Mouse (Mus musculus) midbrain, embryonic 15.5 days (tissue): ENCODE measurements around the gene Galnt2. TPM values are rescaled to one million over a fixed set of nuclear protein-coding genes. Genes with fewer than 3 reads are reported as not detected.

Experiments used
- ATAC-seq: fragments of 200-750 bp; cut with Nextera tagmentation; replicated peaks from 2 replicates; pipeline ENCODE4 v1.8.0; 2017; ENCODE audit warnings: moderate TSS enrichment
- H3K27ac ChIP-seq: fragments of 300-500 bp; sonication (generic); 2 replicates; pipeline ENCODE4 v1.5.1; 2015; ENCODE audit warnings: mild to moderate bottlenecking, inconsistent platforms
- H3K27me3 ChIP-seq: fragments of 300-500 bp; sonication (generic); replicated peaks from 2 replicates; pipeline ENCODE4 v1.6.1; 2015; ENCODE audit warnings: inconsistent platforms
- H3K36me3 ChIP-seq: fragments of 300-500 bp; sonication (generic); replicated peaks from 2 replicates; pipeline ENCODE4 v1.6.1; 2015; ENCODE audit warnings: inconsistent platforms
- H3K4me1 ChIP-seq: fragments of 300-500 bp; sonication (generic); 2 replicates; pipeline ENCODE4 v1.6.1; 2015; ENCODE audit warnings: inconsistent platforms
- H3K4me2 ChIP-seq: fragments of 300-500 bp; sonication (generic); 2 replicates; pipeline ENCODE4 v1.6.1; 2015; ENCODE audit warnings: inconsistent platforms, mild to moderate bottlenecking, moderate library complexity
- H3K4me3 ChIP-seq: fragments of 300-500 bp; sonication (generic); 2 replicates; pipeline ENCODE4 v1.5.1; 2015; ENCODE audit warnings: mild to moderate bottlenecking, inconsistent platforms
- H3K9ac ChIP-seq: fragments of 300-500 bp; sonication (generic); 2 replicates; pipeline ENCODE4 v1.6.1; 2015; ENCODE audit warnings: mild to moderate bottlenecking, inconsistent platforms
- H3K9me3 ChIP-seq: fragments of 300-500 bp; sonication (generic); 2 replicates; pipeline ENCODE4 v1.6.1; 2016; ENCODE audit warnings: inconsistent platforms
- WGBS: fragments of 180-500 bp; shearing (Covaris S2); methylation state at CpG from one replicate; pipeline ENCODE4 v1.1.7; 2015; ENCODE audit warnings: mixed read lengths; 5-methylcytosine and 5-hydroxymethylcytosine counted together
- polyA plus RNA-seq: library from polyadenylated mRNA; unstranded; fragments of >200 nt; fragmentation: Nextera tagmentation; extraction: Ambion mirVana; gene quantifications from 2 replicates; pipeline ENCODE4 v1.2.1, GENCODE M21; 2015

Gene Galnt2
- polyA plus RNA-seq, 1 experiment from 2014 or later, result 67.4 TPM

- H3K27me3 ChIP-seq, result no peaks in the 10 kb centered on the region
- H3K9ac ChIP-seq, result no peak overlapping the region
- no peak overlapping the region; the same call in 1 of the 2 replicates for H3K27ac ChIP-seq
- H3K4me1 ChIP-seq, result peaks cover 32% of the 10 kb centered on the region
- WGBS, result 52% methylated on average over 10 of the region's 10 CpGs
- no peak overlapping the region for H3K4me3 ChIP-seq
- no peaks in the 10 kb centered on the region for H3K36me3 ChIP-seq
- no peaks in the 10 kb centered on the region for H3K9me3 ChIP-seq
- no peak for ATAC-seq
- no peak overlapping the region for H3K4me2 ChIP-seq
Observed at GRCm38 (mm10) chr8:124274441-124275120, 43.4 kb downstream of the Galnt2 start.

GRCm38 (mm10) chr8:124275377-124276071, 44.3 kb downstream of the Galnt2 start:
- ATAC-seq, result no peak
- Histone ChIP-seq H3K4me3 (no peak overlapping the region), H3K4me1 (peaks cover 29% of the 10 kb centered on the region), H3K27me3 (no peaks in the 10 kb centered on the region), H3K27ac (no peak overlapping the region), H3K9me3 (no peaks in the 10 kb centered on the region), H3K9ac (no peak overlapping the region), H3K36me3 (no peaks in the 10 kb centered on the region), H3K4me2 (no peak overlapping the region)
- whole genome bisulfite sequencing, result 90% methylated on average over 10 of the region's 10 CpGs

GRCm38 (mm10) chr8:124277951-124278910, 47.0 kb downstream of the Galnt2 start:
- WGBS, result 61% methylated on average over 24 of the region's 24 CpGs

GRCm38 (mm10) chr8:124278956-124279689, 47.9 kb downstream of the Galnt2 start:
- H3K27ac ChIP-seq, result no peak overlapping the region
- no peak for ATAC-seq
- H3K4me1 ChIP-seq, result peaks cover 54% of the 10 kb centered on the region
- H3K27me3 ChIP-seq, result no peaks in the 10 kb centered on the region
- 89% methylated on average over 7 of the region's 7 CpGs for WGBS
- H3K4me3 ChIP-seq, result no peak overlapping the region
- H3K36me3 ChIP-seq, result no peaks in the 10 kb centered on the region
- H3K4me2 ChIP-seq, result no peak overlapping the region
- H3K9me3 ChIP-seq, result no peaks in the 10 kb centered on the region
- H3K9ac ChIP-seq, result no peak overlapping the region

More at GRCm38 (mm10) chr8:124277951-124278910, 47.0 kb downstream of the Galnt2 start:
- Histone ChIP-seq H3K9ac (no peak overlapping the region), H3K27me3 (no peaks in the 10 kb centered on the region), H3K4me2 (no peak overlapping the region), H3K4me1 (peaks cover 48% of the 10 kb centered on the region), H3K36me3 (no peaks in the 10 kb centered on the region), H3K4me3 (no peak overlapping the region), H3K9me3 (no peaks in the 10 kb centered on the region), H3K27ac (no peak overlapping the region)
- no peak for ATAC-seq

- Histone ChIP-seq H3K4me1 (peaks cover 54% of the 10 kb centered on the region), H3K27me3 (no peaks in the 10 kb centered on the region), H3K4me3 (no peak overlapping the region), H3K4me2 (no peak overlapping the region), H3K9ac (no peak overlapping the region), H3K36me3 (no peaks in the 10 kb centered on the region), H3K9me3 (no peaks in the 10 kb centered on the region), H3K27ac (no peak overlapping the region)
- 98% methylated on average over 5 of the region's 5 CpGs for WGBS
- ATAC-seq, result no peak
Observed at GRCm38 (mm10) chr8:124279690-124279985, 48.4 kb downstream of the Galnt2 start.

GRCm38 (mm10) chr8:124281700-124282541, 50.7 kb downstream of the Galnt2 start:
- H3K27ac ChIP-seq, result no peak overlapping the region
- ATAC-seq, result no peak
- no peaks in the 10 kb centered on the region for H3K9me3 ChIP-seq
- H3K36me3 ChIP-seq, result no peaks in the 10 kb centered on the region
- H3K4me1 ChIP-seq, result peaks cover 70% of the 10 kb centered on the region
- H3K4me2 ChIP-seq, result no peak overlapping the region
- no peak overlapping the region for H3K4me3 ChIP-seq
- 57% methylated on average over 11 of the region's 11 CpGs for WGBS
- no peak overlapping the region for H3K9ac ChIP-seq
- H3K27me3 ChIP-seq, result no peaks in the 10 kb centered on the region

- no peak overlapping the region for H3K9ac ChIP-seq
- H3K4me3 ChIP-seq, result no peak overlapping the region
- H3K36me3 ChIP-seq, result no peaks in the 10 kb centered on the region
- WGBS, result 59% methylated on average over 12 of the region's 12 CpGs
- no peaks in the 10 kb centered on the region for H3K27me3 ChIP-seq
- H3K27ac ChIP-seq, result peak overlapping the region; percentile 71; the same call in 1 of the 2 replicates
- H3K9me3 ChIP-seq, result no peaks in the 10 kb centered on the region
- H3K4me2 ChIP-seq, result no peak overlapping the region
- ATAC-seq, result no peak
- H3K4me1 ChIP-seq, result peaks cover 66% of the 10 kb centered on the region
Observed at GRCm38 (mm10) chr8:124282878-124283630, 51.9 kb downstream of the Galnt2 start.

- Histone ChIP-seq H3K4me2 (no peak overlapping the region), H3K9me3 (no peaks in the 10 kb centered on the region), H3K36me3 (no peaks in the 10 kb centered on the region), H3K27me3 (no peaks in the 10 kb centered on the region), H3K4me1 (peaks cover 62% of the 10 kb centered on the region), H3K27ac (peak overlapping the region; percentile 71), H3K9ac (no peak overlapping the region), H3K4me3 (no peak overlapping the region)
- WGBS, result 17% methylated on average over 11 of the region's 11 CpGs
- no peak; the same call in 1 of the 2 replicates for ATAC-seq
Observed at GRCm38 (mm10) chr8:124283644-124284332, 52.6 kb downstream of the Galnt2 start.

- no peak overlapping the region for H3K9ac ChIP-seq
- H3K4me1 ChIP-seq, result peaks cover 62% of the 10 kb centered on the region
- H3K9me3 ChIP-seq, result no peaks in the 10 kb centered on the region
- H3K4me2 ChIP-seq, result no peak overlapping the region
- 6% methylated on average over 6 of the region's 6 CpGs for WGBS
- peak; percentile 79 for ATAC-seq
- H3K4me3 ChIP-seq, result no peak overlapping the region
- H3K27me3 ChIP-seq, result no peaks in the 10 kb centered on the region
- H3K36me3 ChIP-seq, result no peaks in the 10 kb centered on the region
- peak overlapping the region; percentile 71 for H3K27ac ChIP-seq
Observed at GRCm38 (mm10) chr8:124284333-124284711, 53.1 kb downstream of the Galnt2 start.

- Histone ChIP-seq H3K27me3 (no peaks in the 10 kb centered on the region), H3K4me3 (no peak overlapping the region), H3K9ac (0 out of 2 replicates have a peak overlapping the region, but pooled peaks have one; percentile 4), H3K36me3 (no peaks in the 10 kb centered on the region), H3K27ac (peak overlapping the region; percentile 71), H3K4me2 (no peak overlapping the region), H3K9me3 (no peaks in the 10 kb centered on the region), H3K4me1 (peaks cover 62% of the 10 kb centered on the region)
- WGBS, result 6% methylated on average over 9 of the region's 9 CpGs
- ATAC-seq, result peak; percentile 55
Observed at GRCm38 (mm10) chr8:124284984-124285576, 53.9 kb downstream of the Galnt2 start.
